Mouse (Mus musculus) layer of hippocampus, adult 2 months (tissue): ENCODE results near the gene Kmt2b. TPM values are rescaled to one million over a fixed set of nuclear protein-coding genes. Genes with fewer than 3 reads are reported as not detected.

ENCODE experiments used
- DNase-seq, 2 experiments: peaks; one replicate each; pipeline ENCODE4 v3.0.0; 2022; ENCODE audit warnings: low spot score in 2 of 2
- H3K27ac ChIP-seq: fragments of 200-600 bp; 2 replicates; pipeline ENCODE4 v1.8.1; 2022
- H3K4me3 ChIP-seq: fragments of 200-600 bp; 2 replicates; pipeline ENCODE4 v1.8.1; 2022; ENCODE audit warnings: mild to moderate bottlenecking
- CTCF ChIP-seq: fragments of 200-600 bp; conservative IDR thresholded peaks from 2 replicates; pipeline ENCODE4 v1.8.1; 2022; ENCODE audit warnings: antibody characterized with exemption, mild to moderate bottlenecking, moderate library complexity
- total RNA-seq, 2 experiments: library from RNA; stranded (reverse); gene quantifications; 2 replicates each; pipeline ENCODE4 v1.2.3; 2021

The Kmt2b gene
- total RNA-seq, 2 experiments from 2014 or later = 49.8 to 57.5 TPM

DNA sequence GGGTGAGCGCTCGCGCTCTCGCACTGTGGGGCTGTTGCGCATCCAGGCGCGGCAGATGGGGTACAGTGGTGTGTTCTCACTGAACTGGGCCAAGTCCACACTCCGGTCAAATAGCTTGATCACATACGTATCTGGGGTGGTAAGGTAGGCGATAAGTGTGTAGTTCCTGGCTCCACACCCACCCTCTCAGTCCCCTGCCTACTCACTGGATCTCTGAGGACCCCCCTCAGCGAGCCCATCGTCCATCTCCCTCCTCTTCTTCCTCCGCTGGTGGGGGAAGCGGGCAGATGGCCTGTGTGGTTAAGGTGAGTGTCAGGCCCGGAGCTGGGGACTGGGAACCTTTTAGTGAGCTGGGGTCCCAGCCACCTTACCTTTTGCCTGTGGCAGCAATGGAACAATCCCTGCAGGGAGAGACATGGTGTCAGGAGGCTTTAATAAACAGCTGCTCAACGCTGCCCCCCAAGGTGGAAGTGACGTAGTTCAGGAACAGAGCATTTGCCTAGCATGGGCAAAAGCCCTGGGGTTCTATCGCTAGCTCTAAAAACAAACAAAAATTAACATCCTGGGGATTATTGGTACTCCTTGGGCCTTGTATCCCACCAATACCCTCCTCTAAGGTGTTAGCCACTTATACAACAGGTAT lies 31.5 kb downstream of the Kmt2b start:
- Histone ChIP-seq H3K4me3 (no peak overlapping the region), H3K27ac (no peak overlapping the region; the same call in 1 of the 2 replicates)
- no peak for DNase-seq
- peak; percentile 57 for TF ChIP-seq CTCF

- DNase-seq = no peak
- TF ChIP-seq CTCF = no peak
- Histone ChIP-seq H3K4me3 (no peak overlapping the region), H3K27ac (peak overlapping the region; percentile 97; the same call in 1 of the 2 replicates)
Observed at GRCm38 (mm10) chr7:30553810-30554584, 34.5 kb downstream of the Kmt2b start.

GRCm38 (mm10) chr7:30553021-30553589 lies 35.4 kb downstream of the Kmt2b start:
- no peak; the same call in 1 of the 2 replicates for TF ChIP-seq CTCF
- peak overlapping the region; percentile 69 for H3K4me3 ChIP-seq
- DNase-seq = no peak
- H3K27ac ChIP-seq = peak overlapping the region; percentile 97

GRCm38 (mm10) chr7:30552102-30553020 lies 36.2 kb downstream of the Kmt2b start, which contains the start of the genes Hspb6 and Proser3:
TSS of gene Hspb6 (plus strand) at chr7:30552178.
TSS of gene Proser3 (minus strand) at chr7:30552299.
- H3K4me3 ChIP-seq = peak within 1 kb of the TSS; percentile 69
- TF ChIP-seq CTCF = 0 out of 2 replicates have a peak, but pooled peaks have one; percentile 26
- H3K27ac ChIP-seq = peak within 1 kb of the TSS; percentile 97
- peak; percentile 93 to 98 for DNase-seq

DNA sequence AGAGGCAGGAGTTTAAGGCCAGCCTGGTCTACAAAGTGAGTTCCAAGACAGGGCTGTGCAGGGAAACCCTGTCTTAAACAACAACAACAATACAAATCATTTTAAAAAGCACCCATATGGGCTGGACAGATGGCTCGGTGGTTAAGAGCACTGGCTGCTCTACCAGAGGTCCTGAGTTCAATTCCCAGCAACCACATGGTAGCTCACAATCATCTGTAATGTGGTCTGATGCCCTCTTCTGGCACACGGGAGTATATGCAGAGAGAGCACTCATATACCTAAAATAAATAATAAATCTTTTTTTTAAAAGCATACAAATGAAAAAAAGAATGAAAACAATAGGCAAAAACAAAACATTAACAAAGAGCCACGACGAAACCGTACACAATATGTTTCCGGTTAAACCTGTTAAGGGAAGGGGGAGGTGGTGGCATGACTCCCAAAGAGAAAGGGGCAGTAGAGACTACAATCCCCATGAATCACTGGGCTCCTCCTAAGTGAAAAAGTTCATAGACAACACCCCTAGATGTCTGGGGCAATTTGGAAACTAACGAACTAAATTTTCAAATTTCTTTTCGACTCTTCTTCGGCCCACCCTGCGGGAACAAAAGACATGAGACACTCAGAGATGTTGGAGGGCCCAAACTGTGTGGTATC lies 37.0 kb downstream of the Kmt2b start:
- no peak for DNase-seq
- Histone ChIP-seq H3K27ac (peak overlapping the region; percentile 97), H3K4me3 (peak overlapping the region; percentile 69)
- TF ChIP-seq CTCF = peak; percentile 85

- DNase-seq = no peak
- TF ChIP-seq CTCF = no peak
- no peak overlapping the region for H3K27ac ChIP-seq
Observed at GRCm38 (mm10) chr7:30550603-30551002, 37.9 kb downstream of the Kmt2b start.

GRCm38 (mm10) chr7:30549880-30550279 lies 38.6 kb downstream of the Kmt2b start:
- TF ChIP-seq CTCF = no peak
- no peak overlapping the region for H3K4me3 ChIP-seq
- no peak overlapping the region for H3K27ac ChIP-seq
- DNase-seq = no peak

More at GRCm38 (mm10) chr7:30550603-30551002, 37.9 kb downstream of the Kmt2b start:
- H3K4me3 ChIP-seq = no peak overlapping the region

- no peak for DNase-seq
- TF ChIP-seq CTCF = no peak
- H3K4me3 ChIP-seq = no peak overlapping the region
Observed at GRCm38 (mm10) chr7:30544327-30544726, 44.2 kb downstream of the Kmt2b start.

DNA sequence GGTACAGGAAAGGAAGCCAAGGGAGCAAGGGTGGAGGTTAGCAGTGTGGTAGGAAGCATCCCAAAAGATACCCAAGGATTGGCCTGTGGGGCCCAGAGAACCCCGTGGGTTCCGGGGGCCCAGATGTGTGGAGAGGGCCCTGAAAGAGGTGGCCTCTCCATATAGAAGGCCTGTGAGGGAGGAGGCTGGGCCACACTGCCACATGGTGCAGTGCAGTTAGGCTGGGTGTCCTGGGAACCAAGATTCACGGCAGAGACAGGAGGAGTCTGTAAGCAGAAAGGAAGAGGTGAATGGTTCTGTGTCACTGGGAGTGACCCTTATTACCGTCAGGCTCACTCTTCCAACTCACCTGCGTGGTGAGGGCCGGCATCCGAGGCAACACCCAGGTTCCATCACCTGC lies 48.0 kb downstream of the Kmt2b start:
- no peak for DNase-seq
- no peak overlapping the region for H3K4me3 ChIP-seq
- TF ChIP-seq CTCF = no peak
- H3K27ac ChIP-seq = no peak overlapping the region

More at GRCm38 (mm10) chr7:30544327-30544726, 44.2 kb downstream of the Kmt2b start:
- H3K27ac ChIP-seq = no peak overlapping the region

DNA sequence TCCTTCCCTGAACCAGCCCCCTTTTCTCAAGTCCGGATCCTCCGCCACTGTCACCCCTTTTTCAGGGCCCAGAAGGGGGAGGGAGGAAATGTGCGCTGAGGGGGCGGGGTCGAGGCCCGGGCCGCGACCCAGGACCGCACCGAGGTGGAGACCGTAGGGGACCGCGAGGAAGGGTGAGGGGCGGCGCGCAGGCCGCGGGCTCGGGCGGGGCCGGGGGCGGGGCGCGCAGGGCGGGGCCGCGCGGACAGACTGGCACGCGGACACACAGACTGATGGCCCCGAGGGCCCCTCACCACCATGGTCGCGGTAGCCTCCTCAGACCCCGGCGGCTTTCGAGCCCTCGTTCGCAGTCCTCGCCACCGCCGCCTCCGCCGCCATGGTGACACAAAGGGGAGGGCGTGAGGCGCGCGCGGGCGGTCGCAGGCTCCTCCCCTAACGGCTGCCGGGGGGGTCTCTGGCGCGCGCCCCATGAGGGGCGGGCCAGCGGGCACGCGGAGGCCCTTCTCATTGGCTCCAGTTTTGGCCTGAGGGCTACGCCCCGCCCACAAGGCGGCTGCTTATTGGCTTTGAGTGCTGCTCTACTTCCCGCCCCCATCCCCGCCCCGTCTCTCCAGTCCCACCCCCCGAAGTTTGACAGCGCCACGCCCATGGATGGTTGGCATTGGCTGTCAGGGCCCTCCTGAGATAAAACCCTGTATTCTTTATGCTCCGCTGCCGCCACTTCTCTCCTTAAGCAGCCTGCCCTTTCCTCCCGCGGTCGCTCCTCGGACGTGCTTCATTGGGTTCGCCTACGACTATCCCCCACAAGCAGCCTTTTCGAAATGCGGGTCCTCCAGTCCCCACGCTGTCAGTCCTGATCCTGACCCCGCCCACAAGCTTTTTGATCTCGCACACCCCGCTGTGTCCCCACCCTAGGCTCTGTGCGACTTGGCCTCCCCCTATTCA lies 53.6 kb downstream of the Kmt2b start, which contains the start of gene Arhgap33:
Gene Arhgap33 (minus strand): TSS at position 428 of the 945 bp plus-strand sequence.
- DNase-seq = peak; percentile 95 to 96
- no peak for TF ChIP-seq CTCF
- Histone ChIP-seq H3K27ac (peak within 1 kb of the TSS; percentile 90), H3K4me3 (peak within 1 kb of the TSS; percentile 75)
